Mouse (Mus musculus) frontal cortex, postnatal 14 days (tissue): ENCODE data around the gene Asb11.

Source experiments
- DNase-seq, 2 experiments: peaks; one replicate each; pipeline ENCODE4 v3.0.0; 2022; ENCODE audit warnings: low spot score in 2 of 2

The Asb11 gene

DNA sequence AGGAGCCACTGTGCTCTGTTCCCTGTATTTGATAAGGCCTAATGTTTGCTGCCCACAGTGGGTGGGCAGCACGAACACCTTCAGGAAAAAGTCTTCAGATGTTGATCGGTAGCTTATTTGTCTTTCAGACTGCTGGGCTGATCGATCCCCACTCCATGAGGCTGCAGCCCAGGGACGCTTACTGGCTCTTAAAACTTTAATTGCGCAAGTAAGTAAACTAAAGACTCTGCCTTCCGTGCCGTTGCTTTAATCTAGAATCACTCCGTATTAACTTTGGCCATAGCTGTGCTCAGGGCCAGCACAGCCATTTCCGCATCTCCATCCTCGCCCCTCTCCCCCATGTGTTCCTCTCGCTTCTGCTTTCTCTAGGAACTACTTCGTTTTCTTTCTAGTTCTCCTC lies 8.8 kb downstream of the Asb11 start:
- no peak for DNase-seq

DNA sequence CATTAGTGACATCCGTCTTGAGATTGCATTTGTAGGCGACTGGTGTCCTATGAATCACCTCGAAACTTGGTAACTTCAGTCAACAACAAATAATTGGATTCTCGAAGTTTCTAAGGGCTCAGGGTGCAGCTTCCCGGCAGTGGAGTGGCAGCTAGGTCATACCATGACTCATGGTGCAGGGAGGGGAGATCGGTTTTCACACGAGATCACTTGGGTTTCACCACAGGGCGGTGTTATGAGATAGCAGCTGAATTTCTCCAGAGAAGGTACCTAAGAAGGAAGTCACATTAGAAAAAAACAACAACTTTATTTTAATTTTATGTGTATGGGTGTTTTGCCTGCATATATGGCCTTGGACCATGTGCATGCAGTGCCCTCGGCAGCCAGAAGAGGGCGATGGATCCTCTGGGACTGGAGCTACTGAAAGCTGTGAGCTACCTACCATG lies 9.3 kb downstream of the Asb11 start:
- no peak for DNase-seq

DNA sequence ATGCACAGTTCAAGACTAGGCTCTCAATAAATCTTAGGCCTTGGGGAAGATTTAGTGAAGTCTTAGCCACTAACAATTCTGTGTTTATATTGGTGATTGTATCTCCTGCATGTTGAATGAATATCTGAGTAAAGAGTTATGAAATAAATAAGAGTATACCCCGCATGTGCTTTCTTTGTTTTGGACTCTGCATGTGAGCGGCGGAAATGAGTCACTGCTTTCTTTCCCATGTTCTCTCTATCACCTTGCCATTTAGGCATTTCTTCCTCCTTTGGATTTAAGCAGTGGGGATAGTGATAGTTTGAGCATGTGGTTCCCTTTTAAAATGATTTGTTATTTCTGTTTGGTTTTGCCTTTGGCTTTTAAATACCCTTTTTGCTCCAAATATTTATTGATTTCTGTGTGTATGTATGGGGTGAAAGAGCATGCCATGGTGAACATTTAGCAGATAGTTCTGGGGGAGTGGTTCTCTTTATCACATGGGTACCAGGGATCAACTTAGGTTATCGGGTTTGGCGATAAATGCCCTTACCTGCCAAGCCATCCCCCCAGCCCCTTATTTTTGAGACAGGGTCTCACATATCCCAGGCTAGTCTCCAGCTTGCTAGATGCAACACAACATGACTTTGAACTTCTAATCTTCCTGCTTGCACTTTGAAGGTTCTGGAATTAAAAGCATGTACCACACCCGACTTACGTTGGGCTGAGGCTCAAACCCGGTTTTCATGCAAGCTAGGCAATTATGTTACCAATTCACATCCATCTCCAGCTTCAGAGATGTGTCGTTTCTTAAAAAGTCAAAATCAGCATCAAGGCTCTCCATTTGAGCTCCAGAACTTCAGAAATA lies 10.3 kb downstream of the Asb11 start:
- DNase-seq, result no peak

DNA sequence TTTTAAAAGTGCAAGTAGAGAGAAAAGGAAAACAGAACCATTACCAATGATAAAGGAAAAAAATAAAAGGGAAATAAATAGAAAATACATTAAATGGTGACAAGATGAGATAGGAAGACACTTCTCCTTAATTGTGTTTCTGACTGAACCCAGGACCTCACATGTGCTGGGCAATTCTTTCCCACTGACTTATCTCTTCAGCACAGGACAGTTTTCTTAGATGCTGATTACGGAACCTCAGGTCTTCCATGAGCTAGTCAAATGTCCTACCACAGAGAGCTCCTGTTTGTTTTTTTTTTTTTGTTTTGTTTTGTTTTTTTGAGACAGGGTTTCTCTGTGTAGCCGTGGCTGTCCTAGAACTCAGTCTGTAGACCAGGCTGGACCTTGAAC lies 10.9 kb downstream of the Asb11 start:
- no peak for DNase-seq

DNA sequence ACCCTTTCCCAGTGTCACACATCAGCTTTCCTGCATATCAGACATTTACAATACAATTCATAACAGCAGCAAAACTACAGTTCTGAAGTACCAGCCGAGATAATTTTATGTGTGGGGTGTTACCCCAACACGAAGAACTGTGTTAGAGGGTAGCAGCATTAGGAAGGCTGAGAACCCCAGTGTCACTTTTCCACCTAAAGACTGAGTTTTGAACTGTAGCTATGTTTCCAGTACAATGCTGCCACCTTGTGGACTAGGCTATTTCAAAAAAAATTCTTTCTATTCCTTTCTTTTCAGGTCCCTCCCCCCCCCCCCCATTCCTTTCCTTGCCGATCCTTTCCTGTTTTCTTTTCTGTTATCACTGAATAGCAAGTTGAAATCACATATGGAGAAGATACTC lies 12.4 kb downstream of the Asb11 start:
- no peak for DNase-seq

DNA sequence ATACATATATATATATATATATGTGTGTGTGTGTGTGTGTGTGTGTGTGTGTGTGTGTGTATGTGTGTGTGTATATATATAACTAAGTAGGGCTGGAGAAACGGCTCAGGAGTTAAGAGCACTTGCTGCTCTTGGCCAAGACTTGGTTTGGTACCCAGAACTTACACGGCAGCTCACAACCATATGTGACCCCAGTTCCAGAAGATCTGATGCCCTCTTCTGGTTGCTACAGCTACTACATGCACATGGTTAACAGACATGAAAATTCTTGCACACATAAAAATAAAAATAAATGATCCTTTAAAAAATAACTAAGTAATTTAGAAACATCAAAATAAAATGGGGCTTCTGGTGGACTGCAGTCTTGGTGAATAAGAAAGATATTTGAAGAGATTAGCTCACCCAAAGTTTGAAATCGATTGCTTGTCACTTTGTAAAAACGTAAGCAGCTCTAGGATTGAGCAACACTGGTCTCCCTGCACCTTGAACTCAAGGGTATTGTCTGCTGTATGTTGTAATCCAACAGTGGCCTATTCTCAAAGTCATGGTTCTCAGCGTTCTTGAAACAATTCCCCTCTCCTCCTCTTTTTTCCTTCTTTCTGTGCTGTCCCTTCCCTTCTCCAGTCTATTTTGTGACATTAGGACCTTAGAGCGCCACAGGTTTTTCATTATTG lies 22.5 kb downstream of the Asb11 start:
- DNase-seq, result no peak

DNA sequence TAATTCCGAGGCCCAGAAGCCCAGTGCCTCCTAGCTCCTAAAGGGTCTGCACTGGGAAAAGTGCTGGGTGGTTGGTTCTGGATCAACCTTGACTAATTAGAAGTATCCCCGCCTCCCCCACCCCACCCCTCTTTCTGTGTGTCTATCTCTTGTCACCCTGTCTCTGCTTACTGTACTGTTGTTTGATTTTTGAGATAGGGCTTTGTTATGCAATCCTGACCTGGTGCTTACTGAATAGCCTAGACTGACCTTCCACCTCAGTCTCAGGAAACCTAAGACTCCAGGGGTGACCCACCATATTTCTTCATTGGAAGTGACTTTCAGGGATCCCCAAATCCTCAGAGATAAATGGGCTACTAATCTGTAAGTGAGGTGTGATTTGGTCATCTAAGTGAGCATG lies 65.5 kb downstream of the Asb11 start:
- DNase-seq, result no peak

DNA sequence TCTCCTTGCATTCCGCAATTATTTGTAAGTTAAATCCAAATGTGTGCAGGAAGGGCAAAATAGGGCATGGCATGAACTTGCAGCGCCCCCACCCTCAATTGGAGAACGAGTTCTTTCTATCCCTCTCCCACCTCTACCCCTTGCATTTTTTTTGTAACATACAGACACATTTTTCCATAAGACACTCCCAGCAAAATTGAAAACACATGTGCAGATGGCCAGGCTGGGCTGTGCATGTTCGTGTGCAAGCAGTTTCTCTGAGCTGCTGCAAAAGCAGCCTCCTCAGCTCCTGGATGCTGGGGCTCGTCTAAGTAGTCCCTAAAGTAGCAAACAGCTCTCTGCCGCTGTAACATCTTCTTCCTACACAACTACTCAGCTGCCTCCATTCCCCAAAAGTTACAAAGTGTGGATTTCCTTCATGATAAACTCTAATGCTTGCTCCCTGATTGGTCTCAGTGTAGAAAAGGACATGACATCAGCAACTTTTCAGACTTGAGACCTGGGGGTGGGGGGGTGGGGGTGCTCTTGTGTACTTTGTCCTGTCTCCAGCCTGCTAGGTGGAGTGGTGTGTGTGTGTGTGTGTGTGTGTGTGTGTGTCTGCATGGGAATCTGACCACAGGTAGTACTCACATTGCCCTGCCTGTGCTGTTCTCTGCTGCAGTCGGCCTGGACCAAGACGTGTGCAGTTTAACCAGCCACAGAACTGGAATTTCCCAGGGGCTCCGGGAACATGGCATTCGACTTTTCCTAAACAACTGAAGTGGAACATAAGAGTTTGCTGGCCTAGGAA lies 69.1 kb downstream of the Asb11 start, which contains the start of gene Asb9:
Gene Asb9, plus strand, starts transcription at position 619 of the 790 bp plus-strand sequence.
- DNase-seq, result no peak

DNA sequence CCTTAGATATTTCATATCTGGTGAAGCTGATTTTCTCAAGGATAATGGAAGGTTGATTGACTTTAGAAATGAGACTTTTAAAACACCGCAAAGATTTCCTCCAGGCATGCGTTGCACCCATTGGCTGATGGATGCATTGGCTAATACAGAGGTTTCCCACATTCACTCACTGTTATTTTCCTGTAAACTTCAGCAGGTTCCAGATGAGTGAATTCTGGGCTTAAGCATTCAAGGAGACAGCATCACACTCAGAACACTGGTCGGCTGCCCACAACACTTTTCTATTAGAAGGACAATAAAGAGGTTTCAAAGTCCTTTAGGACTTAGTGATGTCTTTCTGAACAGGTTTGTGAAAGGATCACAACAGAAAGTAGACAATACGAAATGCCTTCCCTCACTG lies 70.3 kb downstream of the Asb11 start:
- DNase-seq, result no peak

DNA sequence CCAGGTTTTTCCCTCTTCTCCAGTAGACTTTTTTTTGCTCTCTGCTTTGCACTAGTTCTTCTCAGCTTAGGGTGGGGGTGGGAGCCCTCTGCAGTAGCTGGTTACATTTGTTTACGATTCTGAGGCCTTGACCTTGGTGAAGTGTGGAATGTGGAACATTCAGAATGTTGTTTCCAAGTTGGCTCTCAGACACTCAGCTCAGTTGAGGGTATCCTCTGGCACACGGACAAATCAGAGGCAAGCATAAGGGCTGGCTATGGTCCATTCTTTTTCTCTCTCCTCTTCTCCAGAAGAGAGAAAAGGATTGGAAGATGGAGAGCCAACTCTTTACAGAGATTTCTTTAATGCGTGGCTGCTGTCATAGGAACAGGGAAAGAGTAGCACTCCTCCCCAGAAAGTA lies 71.9 kb downstream of the Asb11 start:
- DNase-seq, result no peak
